Mouse (Mus musculus): ENCODE results near the gene Mta3. TPM values are rescaled to one million over a fixed set of nuclear protein-coding genes. Genes with fewer than 3 reads are reported as not detected.
A peak's percentile ranks its signal among the peaks of the same experiment; 100 is the strongest.

Mta3 gene
- total RNA-seq, 2 experiments from 2014 or later: 54.9 to 59.0 TPM

GRCm38 (mm10) chr17:83753112-83753899 is 47.3 kb downstream of the Mta3 start:
- no peak for DNase-seq (ENCODE audit: low spot score in 2 of 2)

- DNase-seq (ENCODE audit: low spot score in 2 of 2): no peak
These were observed 52.1 kb downstream of the Mta3 start for GRCm38 (mm10) chr17:83758096-83758495.

GRCm38 (mm10) chr17:83759547-83759946 is 53.6 kb downstream of the Mta3 start:
- no peak for DNase-seq (ENCODE audit: low spot score in 2 of 2)

GRCm38 (mm10) chr17:83764538-83764937 is 58.6 kb downstream of the Mta3 start:
- no peak for DNase-seq (ENCODE audit: low spot score in 2 of 2)

- no peak for DNase-seq (ENCODE audit: low spot score in 2 of 2)
These were observed 61.1 kb downstream of the Mta3 start for GRCm38 (mm10) chr17:83767064-83767463.

- DNase-seq (ENCODE audit: low spot score in 2 of 2): no peak
These were observed 62.3 kb downstream of the Mta3 start for GRCm38 (mm10) chr17:83768309-83768708.

GRCm38 (mm10) chr17:83770371-83770770 is 64.4 kb downstream of the Mta3 start:
- no peak for DNase-seq (ENCODE audit: low spot score in 2 of 2)

- no peak for DNase-seq (ENCODE audit: low spot score in 2 of 2)
These were observed 65.0 kb downstream of the Mta3 start for GRCm38 (mm10) chr17:83770931-83771330.

GRCm38 (mm10) chr17:83772110-83772509 is 66.1 kb downstream of the Mta3 start:
- no peak for DNase-seq (ENCODE audit: low spot score in 2 of 2)

- peak; percentile 31 to 36 for DNase-seq (ENCODE audit: low spot score in 2 of 2)
These were observed 66.7 kb downstream of the Mta3 start for GRCm38 (mm10) chr17:83772711-83773110.

GRCm38 (mm10) chr17:83776965-83777364 is 71.0 kb downstream of the Mta3 start:
- DNase-seq (ENCODE audit: low spot score in 2 of 2): no peak

- no peak for DNase-seq (ENCODE audit: low spot score in 2 of 2)
These were observed 71.6 kb downstream of the Mta3 start for GRCm38 (mm10) chr17:83777462-83778051.

GRCm38 (mm10) chr17:83780228-83780627 is 74.3 kb downstream of the Mta3 start:
- no peak for DNase-seq (ENCODE audit: low spot score in 2 of 2)

GRCm38 (mm10) chr17:83782740-83783139 is 76.8 kb downstream of the Mta3 start:
- no peak for DNase-seq (ENCODE audit: low spot score in 2 of 2)

- DNase-seq (ENCODE audit: low spot score in 2 of 2): no peak
These were observed 80.5 kb downstream of the Mta3 start for GRCm38 (mm10) chr17:83786418-83786817.

GRCm38 (mm10) chr17:83790158-83790557 is 84.2 kb downstream of the Mta3 start:
- no peak for DNase-seq (ENCODE audit: low spot score in 2 of 2)

- peak in 1 of 2 experiments; percentile 26 for DNase-seq (ENCODE audit: low spot score in 2 of 2)
These were observed 86.4 kb downstream of the Mta3 start for GRCm38 (mm10) chr17:83792388-83792787.

- DNase-seq (ENCODE audit: low spot score in 2 of 2): no peak
These were observed 89.2 kb downstream of the Mta3 start for GRCm38 (mm10) chr17:83795121-83795520.

GRCm38 (mm10) chr17:83799506-83800050 is 93.6 kb downstream of the Mta3 start:
- no peak for DNase-seq (ENCODE audit: low spot score in 2 of 2)

- DNase-seq (ENCODE audit: low spot score in 2 of 2): no peak
These were observed 98.0 kb downstream of the Mta3 start for GRCm38 (mm10) chr17:83803987-83804386.

GRCm38 (mm10) chr17:83805078-83805477 is 99.1 kb downstream of the Mta3 start:
- DNase-seq (ENCODE audit: low spot score in 2 of 2): no peak

GRCm38 (mm10) chr17:83807345-83807744 is 101.4 kb downstream of the Mta3 start:
- DNase-seq (ENCODE audit: low spot score in 2 of 2): no peak

Measured in layer of hippocampus, postnatal 10 days (tissue).